Mouse (Mus musculus) spleen, adult 2 months (tissue): ENCODE data around the gene Mpp3. TPM values are rescaled to one million over a fixed set of nuclear protein-coding genes. Genes with fewer than 3 reads are reported as not detected.
A peak's percentile ranks its signal among the peaks of the same experiment; 100 is the strongest.

Experiments
- DNase-seq, 2 experiments: peaks; one replicate each; pipeline versions ENCODE4 v3.0.0 to v3.0.0-alpha.2; 2012 to 2021; ENCODE audit warnings: low spot score in 2 of 2, low read depth in 1 of 2
- H3K27ac ChIP-seq: fragments of 200-500 bp; 2 replicates; pipeline ENCODE4 v1.5.1; 2012; ENCODE audit warnings: low read length, inconsistent platforms; ENCODE audit not compliant: insufficient read depth
- H3K27me3 ChIP-seq: fragments of 200-500 bp; 2 replicates; pipeline ENCODE4 v1.6.1; 2012; ENCODE audit warnings: mild to moderate bottlenecking, moderate library complexity, low read length, inconsistent platforms; ENCODE audit not compliant: control insufficient read depth, insufficient read depth
- H3K36me3 ChIP-seq: fragments of 200-500 bp; 2 replicates; pipeline ENCODE4 v1.6.1; 2012; ENCODE audit warnings: mild to moderate bottlenecking, low read length, inconsistent platforms; ENCODE audit not compliant: control insufficient read depth, insufficient read depth
- H3K4me1 ChIP-seq: fragments of 200-500 bp; 2 replicates; pipeline ENCODE4 v1.6.1; 2011; ENCODE audit warnings: inconsistent platforms; ENCODE audit not compliant: control insufficient read depth, insufficient read depth, insufficient read length
- H3K4me3 ChIP-seq: fragments of 200-500 bp; 2 replicates; pipeline ENCODE4 v1.5.1; 2011; ENCODE audit warnings: mild to moderate bottlenecking, inconsistent platforms; ENCODE audit not compliant: insufficient read depth, insufficient read length; ENCODE audit errors: extremely low read depth
- CTCF ChIP-seq: fragments of 200-500 bp; IDR thresholded peaks from 2 replicates; pipeline ENCODE4 v1.5.1; 2011; ENCODE audit warnings: mild to moderate bottlenecking, inconsistent platforms; ENCODE audit not compliant: insufficient read depth, insufficient read length, insufficient replicate concordance; ENCODE audit errors: extremely low read depth
- POLR2A ChIP-seq: fragments of 200-500 bp; IDR thresholded peaks from 2 replicates; pipeline ENCODE4 v1.6.1; 2011; ENCODE audit warnings: low read depth, low read length, inconsistent platforms
- WGBS: fragments of 180-500 bp; shearing (Covaris S2); methylation state at CpG from one replicate; pipeline ENCODE4 v1.1.7; 2018; 5-methylcytosine and 5-hydroxymethylcytosine counted together
- polyA plus RNA-seq: library from polyadenylated mRNA; depleted of rRNA; stranded (reverse); fragments of >200 nt; gene quantifications from 2 replicates; pipeline ENCODE4 v1.2.3, GENCODE M21; 2012

Gene Mpp3
- polyA plus RNA-seq, 1 experiment, result 2.7 TPM

GRCm38 (mm10) chr11:101972097-101972496 lies 56.2 kb downstream of the Mpp3 start:
- Histone ChIP-seq H3K4me3 (no peak overlapping the region), H3K36me3 (no peaks in the 10 kb centered on the region), H3K27ac (no peak overlapping the region), H3K27me3 (no peaks in the 10 kb centered on the region), H3K4me1 (no peaks in the 10 kb centered on the region)
- TF ChIP-seq POLR2A, result no peak
- TF ChIP-seq CTCF, result no peak
- no peak for DNase-seq
- 54% methylated on average over 3 of the region's 3 CpGs for WGBS

DNA sequence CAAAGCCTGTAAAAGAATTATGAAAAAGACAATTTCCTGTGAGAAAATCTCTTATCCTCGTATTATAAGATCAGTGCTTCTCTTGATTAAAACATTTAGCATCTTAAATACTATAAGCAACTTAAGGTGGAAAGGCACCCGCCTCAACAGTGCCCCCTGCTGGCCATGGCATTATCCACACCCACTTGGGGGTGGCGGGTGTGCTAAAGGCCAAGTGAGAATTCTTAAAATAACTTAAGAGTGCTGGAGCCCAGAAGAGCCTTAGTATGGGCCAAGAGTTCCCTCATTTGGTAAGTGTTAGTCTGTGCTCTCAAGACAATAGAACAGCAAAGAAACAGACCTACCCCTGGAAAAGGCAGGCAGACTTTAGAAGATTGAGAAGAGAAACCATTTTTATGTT lies 56.9 kb downstream of the Mpp3 start:
- peak in 1 of 2 experiments; percentile 24 for DNase-seq
- WGBS, result 35% methylated on average over 3 of the region's 3 CpGs
- Histone ChIP-seq H3K4me1 (no peaks in the 10 kb centered on the region), H3K27ac (no peak overlapping the region), H3K36me3 (no peaks in the 10 kb centered on the region), H3K4me3 (no peak overlapping the region), H3K27me3 (no peaks in the 10 kb centered on the region)
- peak; percentile 77 for TF ChIP-seq CTCF
- TF ChIP-seq POLR2A, result no peak

GRCm38 (mm10) chr11:101969835-101970234 lies 58.4 kb downstream of the Mpp3 start:
- H3K27ac ChIP-seq, result no peak overlapping the region
- TF ChIP-seq POLR2A (no peak), CTCF (no peak)
- no peaks in the 10 kb centered on the region for H3K36me3 ChIP-seq
- WGBS, result 86% methylated on average over 13 of the region's 13 CpGs
- no peak for DNase-seq
- no peak overlapping the region for H3K4me3 ChIP-seq
- peaks cover 6% of the 10 kb centered on the region; the same call in 1 of the 2 replicates for H3K4me1 ChIP-seq
- H3K27me3 ChIP-seq, result 0 out of 2 replicates have a peak, but pooled peaks cover 2% of the 10 kb centered on the region

DNA sequence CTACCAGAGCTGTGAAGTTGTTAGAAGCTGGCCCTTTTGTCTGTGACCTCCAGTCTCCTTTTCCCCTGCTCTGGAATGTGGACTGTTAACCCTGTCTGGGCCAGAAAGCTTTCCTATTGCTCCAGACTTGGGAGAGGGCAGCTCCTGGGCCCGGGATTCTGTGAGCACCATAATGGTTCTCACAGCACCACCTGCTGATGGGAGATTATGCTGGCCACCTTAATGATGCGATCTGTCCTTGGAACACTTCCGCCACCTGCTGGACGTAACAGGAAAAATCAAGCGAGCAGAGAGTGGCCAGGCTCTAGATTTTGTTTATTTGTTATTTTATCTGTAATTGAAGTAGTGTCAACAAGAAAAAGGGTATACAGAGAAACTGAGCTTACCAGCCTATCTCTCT lies 59.5 kb downstream of the Mpp3 start:
- TF ChIP-seq CTCF (peak; percentile 94; the same call in 1 of the 2 replicates), POLR2A (no peak)
- DNase-seq, result peak; percentile 58 to 73
- WGBS, result 0% methylated on average over 5 of the region's 5 CpGs
- Histone ChIP-seq H3K4me1 (peaks cover 10% of the 10 kb centered on the region), H3K27me3 (peaks cover 10% of the 10 kb centered on the region), H3K27ac (no peak overlapping the region), H3K36me3 (no peaks in the 10 kb centered on the region), H3K4me3 (no peak overlapping the region)

DNA sequence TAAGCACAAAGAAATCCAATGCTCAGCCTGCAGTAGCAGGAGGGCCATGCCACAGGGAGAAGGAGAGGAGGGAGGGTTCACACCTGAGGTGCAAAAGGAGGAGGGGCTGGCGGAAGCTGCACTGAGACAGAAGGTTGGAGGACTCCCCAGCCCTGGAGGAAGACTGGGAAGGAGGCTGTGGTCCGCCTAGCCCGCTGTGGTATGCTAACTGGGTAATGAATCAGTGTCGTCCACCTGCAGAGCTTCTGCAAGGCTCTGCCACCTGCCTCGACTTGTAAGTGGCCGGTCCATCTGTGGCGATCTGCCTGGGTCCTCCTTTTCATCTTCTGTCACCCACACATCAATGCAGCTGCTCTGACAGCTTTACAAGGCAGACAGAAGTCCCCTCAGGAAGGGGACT lies 60.0 kb downstream of the Mpp3 start:
- TF ChIP-seq POLR2A (no peak), CTCF (no peak)
- H3K27me3 ChIP-seq, result peaks cover 14% of the 10 kb centered on the region
- DNase-seq, result no peak
- no peak overlapping the region for H3K4me3 ChIP-seq
- WGBS, result 29% methylated on average over 7 of the region's 7 CpGs
- H3K27ac ChIP-seq, result no peak overlapping the region
- peaks cover 12% of the 10 kb centered on the region for H3K4me1 ChIP-seq
- H3K36me3 ChIP-seq, result no peaks in the 10 kb centered on the region

DNA sequence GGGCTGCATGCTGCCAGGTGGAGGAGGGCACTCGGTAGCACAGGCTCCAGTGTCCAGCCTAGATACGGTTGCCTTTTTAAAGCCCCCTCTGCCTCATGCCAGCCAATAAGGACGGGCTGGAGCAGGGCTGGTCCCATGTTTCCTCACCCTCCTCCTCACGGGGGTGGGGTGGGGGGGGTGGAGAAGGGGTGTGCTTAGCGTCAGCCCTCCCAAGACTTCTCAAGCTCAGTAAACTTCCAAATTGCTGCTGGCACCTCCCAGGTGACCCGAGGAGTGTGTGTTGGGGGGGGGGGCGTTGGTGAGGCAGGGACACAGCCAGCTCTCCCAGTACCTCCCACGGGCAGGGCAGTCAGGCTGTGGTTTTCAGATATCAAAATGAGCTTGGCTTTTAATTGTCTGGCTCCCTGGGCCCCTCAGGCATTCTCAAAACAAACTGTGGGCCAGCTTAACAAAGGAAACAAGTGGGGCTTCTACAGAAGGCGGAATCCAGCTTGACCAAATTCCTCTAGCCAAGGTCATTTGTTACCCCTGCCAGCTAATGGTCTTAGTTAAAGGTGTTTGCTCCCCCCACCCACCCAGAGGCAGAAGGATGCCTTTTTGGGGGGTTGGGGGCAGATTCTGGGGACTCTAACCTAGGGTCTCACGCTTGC lies 61.2 kb downstream of the Mpp3 start, which contains the start of gene Sost:
TSS of gene Sost (minus strand) at position 51 of the 650 bp plus-strand sequence.
- TF ChIP-seq CTCF (no peak), POLR2A (no peak)
- no peak for DNase-seq
- no peak within 1 kb of the TSS for H3K4me3 ChIP-seq
- peaks cover 14% of the 10 kb centered on the region for H3K4me1 ChIP-seq
- H3K27ac ChIP-seq, result no peak within 1 kb of the TSS
- WGBS, result 44% methylated on average over 10 of the region's 10 CpGs
- H3K36me3 ChIP-seq, result no peaks in the 10 kb centered on the region
- peaks cover 14% of the 10 kb centered on the region for H3K27me3 ChIP-seq

GRCm38 (mm10) chr11:101965553-101965952 lies 62.7 kb downstream of the Mpp3 start:
- peaks cover 14% of the 10 kb centered on the region for H3K4me1 ChIP-seq
- no peak overlapping the region for H3K27ac ChIP-seq
- TF ChIP-seq POLR2A (no peak), CTCF (no peak)
- H3K4me3 ChIP-seq, result no peak overlapping the region
- WGBS, result 7% methylated on average over 2 of the region's 2 CpGs
- H3K27me3 ChIP-seq, result peaks cover 14% of the 10 kb centered on the region
- H3K36me3 ChIP-seq, result no peaks in the 10 kb centered on the region
- no peak for DNase-seq
